Mouse (Mus musculus) embryonic fibroblast, embryonic 13.5 days (primary cell): Measurements from ENCODE around the gene Gatm.

ENCODE experiments used
- CTCF ChIP-seq: IDR thresholded peaks from 2 replicates; pipeline ENCODE4 v1.5.1; 2011; ENCODE audit warnings: mild to moderate bottlenecking, control low read depth, low read length, moderate library complexity, borderline replicate concordance; ENCODE audit not compliant: insufficient read depth
- POLR2A ChIP-seq: IDR thresholded peaks from 2 replicates; pipeline ENCODE4 v1.6.1; 2011; ENCODE audit warnings: low read depth, mild to moderate bottlenecking, control low read depth, low read length, moderate library complexity

- TF ChIP-seq POLR2A (no peak), CTCF (peak; percentile 41; the same call in 1 of the 2 replicates)
Observed at GRCm38 (mm10) chr2:122569439-122569838, 41.7 kb downstream of the Gatm start.
